Mouse (Mus musculus): Measurements from ENCODE around the gene Hk2. TPM values are rescaled to one million over a fixed set of nuclear protein-coding genes. Genes with fewer than 3 reads are reported as not detected.

The Hk2 gene
- total RNA-seq, 2 experiments from 2014 or later: 6.9 to 8.3 TPM

DNA sequence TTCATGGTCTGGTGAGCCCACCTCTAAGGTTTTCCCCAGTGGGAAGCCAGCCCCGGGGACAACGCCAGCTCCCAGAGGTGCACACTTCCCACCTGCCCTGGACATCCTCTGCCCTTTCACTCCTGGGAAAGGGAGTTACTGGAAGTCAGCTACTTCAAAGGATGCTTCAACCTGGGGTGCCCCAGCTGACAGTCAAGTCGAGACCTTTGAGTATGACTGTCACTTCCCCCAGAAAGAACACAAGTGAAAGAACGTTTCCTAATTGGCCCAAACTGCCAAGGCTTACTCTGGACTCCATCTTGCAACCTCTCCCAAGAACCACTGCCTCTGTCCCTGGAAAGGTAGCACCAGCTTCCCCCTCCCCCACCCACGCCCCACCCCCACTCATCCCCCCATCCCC is 4.5 kb downstream of the Hk2 start:
- no peak for DNase-seq

DNA sequence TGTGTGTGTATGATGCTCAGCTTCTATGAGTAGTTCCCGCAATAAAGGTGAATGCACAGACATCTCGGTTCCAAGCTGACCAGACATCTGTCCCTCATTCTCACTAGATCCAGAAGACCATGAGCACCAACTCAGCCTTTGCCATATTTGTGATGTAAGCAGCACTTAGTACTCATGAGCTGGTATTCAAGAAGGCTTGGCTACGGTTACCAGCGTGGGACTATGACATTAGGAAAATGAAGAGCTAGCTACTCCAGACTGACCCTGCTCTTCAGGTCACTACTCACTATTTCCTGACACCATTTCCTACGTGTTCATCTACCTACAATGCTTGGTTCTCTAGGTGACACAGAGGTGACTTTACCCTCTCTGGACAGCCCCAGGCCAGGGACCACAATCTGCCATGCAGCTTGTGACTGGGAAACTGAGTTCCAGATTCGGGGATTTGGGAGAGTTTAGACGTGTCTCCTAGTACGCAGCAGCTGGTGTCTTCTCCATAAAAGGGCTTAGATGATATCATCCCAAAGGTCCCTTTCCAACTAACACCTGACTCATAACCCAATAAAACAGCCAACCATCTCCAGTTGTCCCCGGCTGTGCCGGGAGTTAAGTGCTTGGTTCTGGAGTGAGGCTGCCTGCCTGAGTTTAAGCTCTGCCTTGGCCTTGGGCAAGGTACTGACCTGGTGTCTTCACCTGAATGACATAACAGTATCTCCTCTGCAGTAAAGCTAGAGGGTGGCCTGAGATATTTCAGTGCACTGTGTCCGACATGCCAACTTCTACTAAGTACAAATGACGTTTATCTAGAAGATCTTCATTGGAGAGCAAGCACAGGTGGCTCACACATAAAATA is 6.3 kb downstream of the Hk2 start:
- DNase-seq: no peak

DNA sequence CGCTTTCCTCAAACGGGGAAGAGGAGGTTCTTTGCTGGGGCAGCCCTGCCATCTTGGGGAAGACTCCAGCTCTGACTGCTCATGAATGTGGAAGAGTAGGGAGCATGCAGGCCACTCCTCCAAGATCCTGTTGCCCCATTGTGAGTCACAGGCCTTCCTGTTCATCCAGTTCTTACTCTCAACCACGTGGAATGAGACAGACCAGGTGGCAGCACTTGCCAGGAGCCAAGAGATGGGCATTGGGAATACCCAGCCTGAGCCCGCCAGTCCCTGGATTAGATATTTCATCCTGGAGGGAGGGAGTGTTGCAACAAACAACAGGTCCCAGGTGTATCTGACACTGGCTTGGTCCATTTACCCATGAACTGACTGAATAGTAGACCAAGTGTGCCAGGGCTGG is 7.6 kb downstream of the Hk2 start:
- no peak for DNase-seq

DNA sequence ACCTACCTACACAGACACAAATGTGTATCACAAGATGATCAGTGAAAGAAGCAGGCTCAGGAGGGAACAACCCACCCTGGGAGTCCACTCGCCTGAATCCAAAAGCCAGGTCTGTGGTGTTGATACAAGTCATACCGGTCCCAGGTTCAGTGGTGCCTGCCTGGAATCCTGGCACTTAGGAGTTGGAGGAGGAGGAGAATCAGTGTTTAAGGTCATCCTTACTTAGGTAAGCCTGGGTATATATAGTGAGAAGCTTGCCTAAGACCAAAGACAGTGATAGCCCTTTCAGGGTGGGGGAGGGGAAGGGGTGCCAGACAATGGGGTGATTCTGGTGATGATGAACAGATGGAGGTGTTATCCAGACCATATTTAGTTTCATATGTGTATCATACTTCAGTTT is 9.0 kb downstream of the Hk2 start:
- no peak for DNase-seq

DNA sequence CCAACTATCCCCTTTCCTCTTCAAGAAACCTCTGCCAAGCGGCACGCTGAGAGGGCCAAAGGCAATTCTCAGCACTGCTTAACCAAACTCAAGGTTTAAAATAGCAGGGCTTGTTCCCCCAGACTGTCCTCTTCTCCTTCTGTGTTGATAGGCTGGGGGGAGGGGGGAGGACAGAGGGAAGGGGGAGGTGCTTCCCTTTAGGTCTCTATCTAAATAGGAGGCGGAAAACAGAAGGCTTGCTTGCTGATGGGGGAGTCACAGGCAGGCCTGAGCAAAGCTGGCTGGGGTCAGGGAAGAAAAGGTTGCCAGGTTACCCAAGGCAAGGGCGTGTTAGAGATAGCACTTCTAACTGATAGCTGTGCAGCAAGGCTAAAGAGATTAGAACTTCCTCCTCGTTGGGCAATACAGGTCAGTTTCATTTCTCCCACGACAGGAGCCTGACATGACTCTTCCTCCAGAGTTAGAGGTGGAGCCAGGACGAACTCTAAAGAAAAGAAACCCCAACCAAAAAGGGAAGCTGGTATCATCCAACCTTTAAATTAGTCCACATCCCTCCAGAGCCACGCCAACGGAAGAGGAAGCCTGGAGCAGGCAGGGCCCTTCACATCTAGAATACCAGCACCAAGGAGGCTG is 10.3 kb downstream of the Hk2 start:
- DNase-seq: no peak

DNA sequence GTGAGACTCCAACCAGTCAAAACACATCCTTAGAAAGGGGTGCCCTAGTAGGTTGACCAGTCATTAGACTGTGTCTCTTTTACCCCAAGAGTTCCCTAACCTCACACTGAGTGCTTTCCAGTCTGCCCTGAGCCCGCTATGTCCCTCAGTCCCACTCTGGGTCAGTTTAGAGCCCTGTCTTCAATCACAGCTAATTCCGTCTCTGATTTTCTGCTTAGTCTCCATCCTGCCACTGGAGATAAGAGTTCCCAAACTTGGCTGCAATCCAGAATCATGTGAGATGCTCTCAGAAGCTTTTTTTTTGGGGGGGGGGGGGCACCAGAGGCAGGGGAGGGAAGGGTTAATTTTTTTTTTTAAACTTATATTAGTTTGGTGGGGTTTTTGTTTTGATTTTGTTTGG is 11.5 kb downstream of the Hk2 start:
- DNase-seq: no peak

DNA sequence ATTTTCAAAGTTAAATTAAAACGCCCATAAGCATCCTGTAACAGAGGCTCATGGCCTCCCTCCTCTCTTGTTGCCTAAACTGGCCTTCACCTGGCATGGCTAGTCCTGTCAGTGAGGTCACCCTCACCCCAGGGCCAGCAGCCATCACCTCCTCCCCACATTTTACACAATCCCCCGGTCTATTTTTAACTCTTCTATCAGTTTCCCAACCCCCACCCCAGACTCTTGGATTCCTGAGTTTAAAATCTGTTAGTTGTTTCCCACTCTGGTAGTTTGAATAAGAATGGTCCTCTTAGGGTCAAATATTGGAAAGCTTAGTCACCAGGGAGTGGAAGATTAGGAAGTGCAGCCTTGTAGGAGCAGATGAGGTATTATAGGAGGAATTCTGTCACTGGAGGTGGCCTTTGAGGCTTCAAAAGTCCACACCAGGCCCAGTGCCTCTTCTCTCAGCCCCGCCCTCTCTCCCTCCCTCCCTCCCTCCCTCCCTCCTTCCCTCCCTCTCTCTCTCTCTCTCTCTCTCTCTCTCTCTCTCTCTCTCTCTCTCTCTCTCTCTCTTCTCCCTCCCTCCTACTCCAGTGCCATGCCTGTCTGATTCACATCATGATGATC is 13.4 kb downstream of the Hk2 start:
- DNase-seq: no peak

DNA sequence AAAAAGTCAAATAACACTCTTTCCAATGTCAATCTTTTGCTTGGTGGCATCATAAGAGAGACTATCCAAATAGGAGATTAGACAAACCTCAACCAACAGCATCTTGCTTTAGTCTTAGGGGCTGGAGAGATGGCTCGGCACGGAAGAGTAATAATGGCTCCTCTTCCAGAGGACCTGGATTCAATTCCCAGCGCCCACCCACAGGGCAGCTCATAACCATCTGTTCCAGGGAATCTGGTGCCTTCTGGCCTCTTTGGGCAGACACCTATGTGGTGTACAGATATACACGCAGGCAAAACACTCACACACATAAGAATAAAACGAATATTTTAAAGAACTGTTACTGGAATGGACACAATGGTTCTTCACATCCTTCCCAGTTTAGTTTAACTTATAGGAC is 15.0 kb downstream of the Hk2 start:
- DNase-seq: no peak

DNA sequence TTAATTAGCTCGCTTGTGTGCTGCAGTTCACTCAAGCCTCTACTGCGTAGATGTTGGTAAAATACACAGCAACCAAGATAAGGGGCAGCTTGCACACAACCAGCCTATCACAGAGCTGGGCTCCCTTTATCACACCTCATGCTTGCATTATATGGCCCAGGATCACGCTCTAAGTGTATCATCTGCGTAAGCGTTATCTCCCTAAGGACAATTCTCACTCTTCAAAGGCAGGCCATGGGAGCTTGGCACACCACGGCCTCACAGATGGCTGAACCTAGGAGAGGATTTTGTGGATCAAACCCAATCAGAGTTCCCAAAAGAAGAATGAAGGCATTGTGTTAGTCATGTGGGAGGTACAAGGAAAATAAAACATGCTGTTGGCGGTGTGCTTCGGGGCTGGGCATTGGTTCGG is 17.4 kb downstream of the Hk2 start:
- DNase-seq: no peak

DNA sequence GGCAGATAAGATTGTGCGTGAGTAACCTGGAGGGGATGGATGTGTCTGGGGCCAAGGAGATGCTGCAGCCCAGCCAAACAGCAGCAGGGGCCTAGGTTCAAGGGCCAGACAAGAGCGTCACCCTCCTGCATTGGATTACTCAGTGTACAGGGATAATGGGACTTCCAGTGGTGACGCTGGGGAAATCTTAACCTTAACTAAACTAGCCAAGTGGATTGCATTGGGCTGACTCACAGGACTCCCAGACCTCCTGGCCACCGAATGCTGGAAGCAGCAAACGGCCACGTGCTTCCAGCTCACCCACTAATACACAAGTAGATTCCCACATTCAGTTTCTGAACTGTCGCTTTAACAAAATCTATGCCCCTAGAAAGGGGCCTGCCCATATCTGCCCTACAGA is 18.0 kb downstream of the Hk2 start:
- no peak for DNase-seq

DNA sequence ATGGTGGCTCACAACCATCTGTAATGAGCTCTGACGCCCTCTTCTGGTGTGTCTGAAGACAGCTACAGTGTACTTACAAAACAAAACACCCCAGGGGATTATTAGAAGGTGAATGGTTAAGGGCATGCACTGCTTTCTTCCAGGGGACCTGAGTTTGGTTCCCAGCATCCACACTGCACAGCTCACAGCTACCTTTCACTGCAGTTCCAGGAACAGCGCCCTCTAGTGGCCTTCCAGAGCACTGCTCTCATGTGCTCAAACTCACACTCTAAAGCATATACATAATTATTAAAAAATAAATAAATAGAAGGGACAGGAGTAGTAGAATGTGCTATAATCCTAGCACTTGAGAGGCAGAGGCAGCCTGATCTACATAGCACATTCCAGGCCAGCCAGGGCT is 18.9 kb downstream of the Hk2 start:
- no peak for DNase-seq

DNA sequence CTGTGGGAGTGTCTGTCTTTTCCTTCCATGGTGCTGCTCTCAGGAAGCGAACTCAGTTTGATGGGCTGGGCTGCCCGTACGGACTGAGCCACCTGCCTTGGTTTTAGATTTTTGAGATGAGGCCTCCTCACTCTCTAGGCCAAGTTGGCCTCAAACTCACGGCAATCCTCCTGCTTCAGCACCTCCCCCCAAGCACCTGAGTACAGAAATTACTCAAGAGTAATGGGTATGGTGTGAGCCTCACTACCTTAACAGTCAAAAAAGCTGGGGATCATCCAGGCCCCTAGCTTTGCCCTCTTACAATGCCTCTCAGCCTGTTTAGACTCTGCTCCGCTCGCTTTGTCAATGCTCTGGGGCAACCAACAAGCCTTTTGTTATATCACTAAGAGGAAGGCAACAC is 19.5 kb downstream of the Hk2 start:
- no peak for DNase-seq

DNA sequence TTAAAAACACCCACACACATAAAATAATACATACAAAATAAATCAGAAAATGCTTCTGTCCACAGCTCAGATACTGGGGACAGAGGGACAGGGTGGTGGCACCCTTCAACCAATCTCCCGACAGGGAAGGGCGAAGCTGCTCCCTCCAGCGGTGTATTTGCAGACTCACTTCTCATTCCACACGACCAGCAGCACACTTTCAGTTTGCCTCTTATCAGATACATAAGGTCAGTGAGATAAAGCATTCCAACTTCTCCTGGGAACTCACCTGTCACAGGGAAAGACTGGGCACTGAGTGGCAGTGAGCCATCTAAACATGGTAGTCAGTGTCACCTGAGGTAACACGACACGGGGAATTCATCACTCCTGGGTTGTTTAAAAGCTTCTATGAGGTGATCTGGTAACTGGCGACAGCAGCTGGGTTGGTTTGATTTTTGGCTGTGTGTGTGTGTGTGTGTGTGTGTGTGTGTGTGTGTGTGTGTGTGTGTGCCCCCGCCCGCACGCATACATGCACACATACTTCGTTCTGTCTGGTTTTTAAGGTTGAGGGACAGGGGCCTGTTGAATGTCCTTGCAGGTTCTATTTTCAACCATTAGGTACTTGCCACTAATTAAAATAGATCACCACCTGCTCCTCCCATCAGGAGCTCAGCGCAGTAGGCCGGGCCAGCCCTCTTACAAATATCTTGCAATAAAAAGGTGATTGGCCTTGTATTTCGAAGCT is 20.5 kb downstream of the Hk2 start:
- DNase-seq: no peak

DNA sequence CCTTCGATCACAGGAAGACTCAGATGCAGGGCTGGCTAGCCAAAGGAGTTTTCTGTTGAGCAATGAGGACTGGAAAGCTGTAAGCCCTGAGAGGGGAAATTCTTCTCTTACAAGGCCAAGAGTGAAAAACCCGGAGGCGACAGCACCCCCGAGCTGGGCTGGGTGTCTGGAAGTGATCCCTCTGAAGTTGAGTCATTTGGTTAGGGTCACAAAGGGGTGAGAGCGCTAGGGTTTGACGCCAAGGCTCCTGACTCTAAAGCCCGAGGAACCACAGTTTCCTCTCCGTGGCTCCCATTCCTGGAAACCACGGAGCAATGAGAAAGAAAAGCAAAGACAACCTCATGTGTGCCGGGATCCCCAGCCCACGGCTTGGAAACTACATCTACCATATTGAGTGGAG is 21.2 kb downstream of the Hk2 start:
- no peak for DNase-seq

DNA sequence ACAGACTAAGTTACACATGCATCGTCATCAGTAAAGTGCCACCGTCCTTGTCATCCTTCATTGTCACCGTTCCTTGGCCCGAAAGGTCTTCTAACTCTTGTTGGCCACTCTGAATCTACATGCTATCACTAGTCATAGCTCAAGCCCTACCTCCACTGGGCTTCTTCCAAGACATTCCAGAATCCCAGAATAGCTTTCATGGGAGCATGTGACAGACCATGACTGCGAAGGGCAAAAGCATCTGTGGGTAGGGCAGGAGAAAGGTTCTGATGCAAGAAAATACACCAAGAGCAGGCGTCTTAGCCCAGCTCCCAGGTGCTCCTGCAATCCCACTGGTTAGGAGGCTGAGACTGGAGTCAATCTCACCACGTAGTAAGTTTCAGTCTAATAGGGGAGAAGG is 22.5 kb downstream of the Hk2 start:
- no peak for DNase-seq

DNA sequence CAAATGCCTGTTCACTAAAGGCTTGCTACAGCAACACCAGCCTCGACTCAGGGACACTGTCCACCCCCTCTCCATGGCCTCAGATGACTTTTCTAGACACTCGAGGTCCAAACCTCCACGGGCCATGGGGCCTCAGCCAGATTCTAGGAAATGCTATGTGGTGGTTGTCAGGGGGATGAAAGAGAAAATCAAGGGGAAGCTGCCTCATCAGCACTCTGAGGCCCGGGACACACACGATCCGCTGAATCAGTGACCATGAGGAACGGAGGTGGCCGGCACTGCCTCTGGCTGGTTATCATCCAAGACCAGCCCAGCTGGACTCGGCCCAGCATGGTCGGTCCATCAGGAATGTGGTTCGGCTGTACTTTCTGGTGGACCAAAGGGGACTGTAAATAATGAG is 23.2 kb downstream of the Hk2 start:
- no peak for DNase-seq

DNA sequence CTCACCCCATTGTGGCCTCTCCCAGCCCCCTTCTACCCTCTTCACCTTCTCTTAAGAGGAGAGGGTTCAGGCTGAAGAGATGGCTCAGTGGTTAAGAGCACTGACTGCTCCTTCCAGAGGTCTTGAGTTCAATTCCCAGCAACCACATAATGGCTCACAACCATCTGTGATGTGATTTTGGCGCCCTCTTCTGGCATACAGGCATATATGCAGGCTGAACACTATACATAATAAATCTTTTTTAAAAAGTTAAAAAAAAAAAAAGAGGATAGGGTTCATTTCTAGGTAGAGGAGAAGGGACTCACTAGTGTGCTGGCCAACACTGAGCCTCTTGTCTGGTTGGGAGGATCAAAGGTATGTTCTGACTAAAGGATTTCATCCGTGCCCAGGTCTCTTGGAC is 24.2 kb downstream of the Hk2 start:
- DNase-seq: no peak

DNA sequence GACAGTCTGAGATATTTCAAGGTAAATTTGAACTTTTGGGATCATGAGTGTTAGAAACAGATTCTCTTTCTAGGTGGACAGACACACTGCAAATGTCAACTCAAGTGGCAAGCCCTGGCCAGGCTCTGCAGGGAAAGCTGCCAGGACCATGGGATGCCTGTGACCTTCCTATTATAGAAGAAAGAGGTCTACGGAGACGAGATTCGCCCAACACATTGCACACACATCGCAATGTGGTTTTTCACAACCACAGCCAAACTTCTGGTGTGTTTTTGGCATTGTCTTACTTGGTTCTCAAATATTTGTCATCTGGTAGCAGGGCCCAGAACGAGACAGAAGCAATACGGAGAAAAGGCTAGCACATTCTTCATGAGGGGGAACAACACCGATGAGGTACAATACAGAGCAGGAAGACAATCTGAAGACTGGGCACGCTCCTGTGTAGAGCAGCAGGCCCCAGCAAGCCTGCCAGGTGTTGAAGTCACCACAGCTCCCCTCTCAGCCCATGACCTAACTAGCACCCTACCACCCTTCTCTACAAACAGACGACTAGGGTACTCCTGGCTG is 26.1 kb downstream of the Hk2 start:
- no peak for DNase-seq

DNA sequence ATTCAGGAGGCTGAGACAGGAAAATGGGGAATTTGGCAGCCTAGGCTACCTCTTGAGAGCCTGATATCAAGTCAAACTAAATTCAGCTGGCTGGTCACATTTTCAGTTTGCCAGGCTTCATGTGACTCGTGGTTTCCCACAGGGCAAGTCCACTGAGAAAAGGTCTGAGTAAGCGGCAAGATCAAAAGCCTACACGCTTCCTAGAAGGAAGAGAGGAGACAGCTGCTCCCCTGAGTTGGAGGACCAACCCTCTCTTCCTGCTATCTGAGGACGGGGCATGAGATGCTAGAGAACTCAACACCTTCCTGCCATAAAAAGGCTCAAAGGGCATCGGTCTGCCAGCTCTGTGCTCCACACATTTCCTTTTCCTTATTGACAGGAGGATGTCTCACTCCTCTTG is 27.2 kb downstream of the Hk2 start:
- no peak for DNase-seq

DNA sequence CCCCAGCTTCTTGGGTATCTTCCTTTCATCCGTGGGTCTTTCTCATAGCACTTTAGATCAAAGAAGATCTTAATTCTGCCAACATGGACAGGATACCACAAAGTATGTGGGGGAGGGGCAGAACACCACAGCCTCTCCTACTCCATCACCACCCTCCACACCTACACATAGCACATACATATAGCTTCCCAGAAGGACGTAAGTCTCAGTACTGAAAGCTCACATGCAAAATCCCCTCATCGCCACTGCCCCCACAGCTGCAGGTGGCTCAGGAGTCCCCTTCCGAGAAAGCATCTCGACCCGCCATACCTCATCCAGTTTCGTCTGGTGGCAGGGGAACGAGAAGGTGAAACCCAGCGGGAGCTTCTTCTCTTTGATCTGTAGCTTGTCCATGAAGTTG is 29.7 kb downstream of the Hk2 start:
- DNase-seq: no peak

DNA sequence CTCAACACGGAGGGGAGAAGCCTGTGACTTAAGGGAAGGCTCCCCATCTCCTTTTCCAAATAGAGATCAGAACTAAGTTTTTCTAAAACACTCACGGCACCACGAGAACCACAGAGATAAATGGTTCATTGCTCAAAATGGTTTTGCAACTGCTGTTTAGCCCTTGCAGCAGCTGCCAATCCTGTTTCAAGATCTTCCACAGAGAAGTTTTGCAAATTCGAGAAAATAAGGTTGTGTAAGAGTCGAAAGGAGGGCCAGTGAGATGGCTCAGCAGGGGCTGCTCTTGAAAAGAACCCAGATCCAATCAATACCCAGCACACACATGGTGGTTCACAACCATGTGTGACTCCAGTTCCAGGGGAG is 32.8 kb downstream of the Hk2 start:
- no peak for DNase-seq

DNA sequence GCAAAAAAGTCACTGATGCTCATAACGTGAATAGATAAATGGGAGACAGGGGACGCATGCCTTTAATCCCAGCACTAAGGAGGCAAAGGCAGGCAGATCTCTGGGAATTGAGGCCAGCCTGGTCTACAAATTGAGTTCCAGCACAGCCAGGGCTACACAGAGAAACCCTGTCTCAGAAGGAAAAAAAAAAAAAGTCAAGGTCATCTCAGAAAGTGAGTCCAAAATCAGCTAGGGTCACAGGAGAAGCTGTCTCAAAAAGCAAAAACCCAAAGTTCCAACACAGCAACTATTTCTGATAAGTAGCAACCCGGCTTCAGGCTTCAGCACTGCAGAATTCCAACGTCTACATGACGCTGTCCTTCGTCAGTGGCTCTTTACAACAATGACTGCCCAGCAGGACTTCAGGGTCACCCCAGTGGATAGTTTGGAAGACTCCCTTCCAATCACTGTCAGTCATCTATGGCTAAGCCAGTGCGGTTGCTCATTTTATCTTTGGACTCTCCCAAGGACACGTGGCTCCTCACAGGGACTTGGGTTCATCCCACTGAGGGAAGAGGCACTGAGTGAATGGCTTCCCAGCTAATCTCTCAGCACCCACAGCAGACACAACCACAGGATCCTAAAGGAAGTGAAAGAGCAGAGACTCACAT is 33.3 kb downstream of the Hk2 start:
- no peak for DNase-seq

DNA sequence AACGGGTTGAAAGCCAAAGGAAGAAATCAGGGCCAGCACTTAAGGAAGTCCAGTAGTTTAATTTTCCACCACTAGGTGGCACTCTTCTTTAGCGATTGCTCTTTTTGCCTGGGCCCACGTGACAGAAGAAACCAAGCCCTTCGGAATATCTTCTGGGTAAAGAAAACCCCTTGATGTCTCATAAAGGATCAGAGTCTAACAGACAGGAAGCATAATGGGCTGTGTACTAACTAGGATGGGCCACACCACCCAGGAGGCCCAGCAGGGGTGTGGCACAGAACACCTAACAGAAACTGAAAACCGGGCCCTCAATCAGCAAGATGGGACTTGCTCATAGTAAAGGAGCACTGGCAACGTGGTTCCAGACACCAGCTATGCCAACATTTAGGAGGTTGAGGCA is 34.0 kb downstream of the Hk2 start:
- peak; percentile 19 to 39 for DNase-seq
